Mouse (Mus musculus): ENCODE data around the gene Prkar1a. TPM values are rescaled to one million over a fixed set of nuclear protein-coding genes. Genes with fewer than 3 reads are reported as not detected.
"Not testable (repeated sequence)": the region's sequence is repeated elsewhere in the genome, so short reads cannot be mapped to it uniquely, and the experiment has no call there.

Gene Prkar1a
- total RNA-seq, 2 experiments from 2014 or later = 629 to 659 TPM

DNA sequence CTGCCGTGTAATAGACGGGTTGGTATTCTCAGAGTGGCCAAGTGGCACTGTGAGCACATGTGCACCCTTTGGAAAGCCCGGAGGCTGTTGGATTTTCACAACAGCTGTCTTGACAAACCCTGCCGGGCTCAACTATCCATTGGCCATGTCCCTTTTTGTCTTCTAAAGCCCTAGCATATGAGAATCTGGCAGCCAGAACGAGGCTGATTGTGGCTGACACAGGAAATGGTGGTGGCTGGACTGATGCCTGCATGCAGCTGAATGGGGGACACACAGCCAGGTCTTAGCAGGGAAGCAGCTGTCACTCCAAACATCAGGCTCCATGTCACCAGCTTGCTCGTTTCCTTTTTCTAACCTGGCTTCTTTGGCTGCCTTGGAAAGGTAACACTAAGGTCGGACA lies 695 bp upstream of the Prkar1a start:
- DNase-seq = peak; percentile 73

DNA sequence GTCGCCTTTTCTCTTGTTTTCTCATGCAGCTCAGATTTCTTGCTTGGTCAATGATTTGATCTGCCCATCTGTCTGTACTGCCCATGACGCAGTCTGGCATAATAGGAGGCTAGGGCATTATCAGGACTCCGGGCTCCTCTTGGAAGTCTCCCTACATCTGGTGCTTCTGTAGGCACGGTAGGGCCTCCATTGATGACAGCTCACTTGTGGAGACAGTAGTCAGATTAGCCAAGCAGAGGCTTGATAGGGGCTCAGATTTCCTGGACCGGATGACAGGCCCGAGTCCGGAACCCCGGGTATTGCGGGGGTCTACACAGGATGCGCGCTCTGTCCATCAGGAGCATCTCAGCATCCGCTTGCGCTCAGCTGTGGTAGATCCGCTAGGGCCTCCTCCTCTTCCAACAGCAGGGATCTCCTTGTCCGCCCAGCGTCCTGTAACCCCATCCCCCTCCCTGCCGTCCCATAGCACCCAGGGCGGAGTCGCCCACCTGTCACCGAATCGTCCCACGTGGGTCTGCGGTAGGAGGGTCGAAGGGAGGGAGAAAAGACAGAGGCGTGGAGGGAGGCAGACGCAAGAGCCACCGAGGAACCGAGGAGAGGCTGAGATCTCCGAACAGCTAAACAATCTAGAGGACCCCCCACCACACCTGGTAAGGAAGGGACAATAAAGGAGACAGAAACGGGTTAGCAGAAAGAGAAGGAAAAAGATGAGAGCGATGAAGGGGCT lies 933 bp downstream of the Prkar1a start:
- DNase-seq = peak; percentile 88

DNA sequence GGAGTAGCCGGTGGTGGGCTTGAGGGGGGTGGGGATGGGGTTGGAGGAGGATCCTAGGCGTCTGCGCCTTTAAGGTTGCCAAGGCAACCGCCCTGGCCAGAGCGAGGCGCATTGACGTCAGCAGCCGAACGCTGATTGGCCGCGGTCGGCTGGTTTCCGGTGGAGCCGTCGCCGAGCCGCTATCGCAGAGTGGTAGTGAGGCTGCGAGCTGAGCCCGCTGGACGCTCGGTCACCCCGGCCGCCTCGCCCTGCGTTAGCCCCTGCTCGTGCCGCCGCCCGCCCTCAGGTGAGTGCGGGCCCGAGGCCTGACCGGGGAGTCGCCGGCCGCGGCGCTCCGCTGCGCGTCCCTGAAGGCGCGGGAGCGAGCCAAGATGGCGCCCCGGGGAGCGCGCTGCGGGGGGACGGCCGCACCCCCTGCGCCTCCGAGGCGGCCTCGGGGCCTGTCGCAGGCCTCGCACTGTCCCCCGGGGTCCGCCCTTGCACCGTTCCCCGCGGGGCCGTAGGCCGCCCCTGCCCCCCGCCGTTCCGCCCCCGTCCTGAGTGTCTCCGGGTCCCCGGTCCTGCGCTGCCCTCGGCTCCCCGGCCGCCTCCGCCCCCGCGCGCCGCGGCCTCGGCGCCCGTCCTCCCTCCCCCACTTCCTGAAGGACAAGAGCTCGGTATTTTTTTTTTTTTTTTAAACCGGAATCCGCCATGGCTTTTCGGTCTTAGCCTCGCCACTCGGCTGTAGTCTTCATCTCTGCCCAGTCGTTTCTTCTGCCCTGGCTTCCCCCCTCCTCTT lies 1.8 kb downstream of the Prkar1a start:
- peak; percentile 94 for DNase-seq

DNA sequence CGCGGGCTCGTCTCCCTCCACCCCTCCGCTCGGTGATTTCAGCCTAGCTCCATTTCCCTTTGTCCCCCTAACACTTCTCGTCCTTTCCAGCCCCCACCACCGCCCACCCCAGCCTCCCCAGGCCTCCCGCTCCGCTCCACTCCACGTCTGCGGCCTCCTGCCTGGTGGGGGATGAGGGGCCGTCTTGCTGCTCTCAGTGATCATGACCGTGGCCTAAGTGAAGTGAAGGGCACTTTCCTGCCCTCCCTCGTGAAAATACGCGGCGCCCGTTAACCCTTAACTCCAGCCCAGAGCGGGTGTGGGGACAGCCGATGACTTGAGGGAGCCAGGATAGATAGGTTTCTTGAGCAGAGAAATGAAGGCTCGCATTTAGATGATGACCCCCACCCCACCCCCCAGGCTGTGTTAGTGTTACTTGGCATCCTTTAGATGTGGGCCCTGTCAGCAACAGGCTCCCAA lies 2.4 kb downstream of the Prkar1a start:
- DNase-seq = peak; percentile 54

DNA sequence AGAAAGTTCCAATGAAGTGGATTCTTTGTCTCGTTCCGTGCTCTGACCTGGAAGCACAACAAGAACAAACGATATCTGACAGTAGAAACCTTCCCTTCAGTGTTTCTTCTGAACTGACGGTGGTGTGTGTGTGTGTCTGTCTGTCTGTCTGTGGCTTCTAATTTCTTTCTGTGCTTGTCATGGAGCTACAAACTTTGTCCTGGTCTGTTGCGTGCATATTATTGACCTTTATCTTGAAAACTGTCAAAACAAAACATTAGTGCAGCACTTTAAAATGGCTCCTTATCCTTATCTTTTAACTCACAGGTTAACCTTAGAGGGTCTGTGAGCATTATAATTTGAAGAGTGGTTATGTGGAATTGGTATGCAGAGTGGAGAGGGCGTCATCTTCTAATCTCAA lies 3.3 kb downstream of the Prkar1a start:
- DNase-seq = no peak

DNA sequence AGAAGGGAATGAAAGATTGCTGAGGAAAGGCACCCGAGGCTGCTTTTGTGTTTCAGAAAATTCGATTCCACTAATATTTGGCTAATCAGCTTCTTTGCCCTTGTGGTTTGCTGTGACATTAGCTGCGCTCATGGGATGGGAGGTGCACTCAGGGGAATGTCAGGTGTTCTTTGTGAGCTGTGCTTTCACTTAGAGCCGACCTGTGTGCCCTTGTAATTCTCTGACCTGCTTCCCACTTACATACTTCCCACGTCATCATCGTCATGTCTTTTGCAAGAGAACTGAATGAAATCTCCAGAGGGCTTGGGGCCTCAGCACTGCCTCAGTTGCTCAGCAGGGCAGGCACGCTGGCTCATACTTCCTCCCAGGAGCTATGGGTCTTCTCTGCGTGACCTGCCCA lies 4.0 kb downstream of the Prkar1a start:
- no peak for DNase-seq

DNA sequence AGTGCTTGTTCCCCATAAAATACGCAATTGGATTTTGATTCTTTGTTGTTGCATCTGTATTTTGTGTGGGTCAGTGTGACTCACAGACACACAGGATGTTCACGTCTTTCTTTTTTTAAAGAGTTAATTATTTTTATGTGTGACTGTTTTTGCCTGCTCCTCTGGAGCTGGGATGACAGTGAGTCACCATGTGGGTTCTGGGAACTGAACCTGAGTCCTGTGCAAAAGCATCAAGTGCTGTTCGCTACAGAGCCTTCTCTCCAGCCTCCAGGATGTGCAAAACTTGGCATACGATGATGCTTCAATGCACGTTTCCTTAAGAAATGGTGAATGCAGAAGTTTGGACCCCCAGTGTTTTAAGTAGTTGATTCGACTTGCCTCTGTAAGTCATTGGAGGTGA lies 5.4 kb downstream of the Prkar1a start:
- DNase-seq = no peak

DNA sequence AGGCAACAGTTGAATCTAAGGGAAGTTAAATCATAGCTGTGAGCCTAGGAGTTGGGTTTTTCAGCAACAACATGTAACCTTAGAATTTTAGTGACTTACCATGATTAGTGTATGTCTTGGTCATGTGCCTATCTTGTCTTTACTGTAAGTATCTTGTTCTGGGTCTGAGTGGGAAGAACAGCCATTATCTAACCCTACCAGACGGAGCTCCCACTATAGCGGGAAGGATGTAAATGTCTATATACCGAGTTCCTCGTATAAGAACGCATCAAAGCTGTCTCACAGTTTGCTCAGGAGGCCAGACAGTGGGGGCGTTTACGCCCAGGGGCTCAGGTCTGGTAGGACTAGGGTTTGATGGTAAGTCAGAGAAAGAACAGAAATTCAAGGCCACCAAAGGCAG lies 7.0 kb downstream of the Prkar1a start:
- DNase-seq = no peak

DNA sequence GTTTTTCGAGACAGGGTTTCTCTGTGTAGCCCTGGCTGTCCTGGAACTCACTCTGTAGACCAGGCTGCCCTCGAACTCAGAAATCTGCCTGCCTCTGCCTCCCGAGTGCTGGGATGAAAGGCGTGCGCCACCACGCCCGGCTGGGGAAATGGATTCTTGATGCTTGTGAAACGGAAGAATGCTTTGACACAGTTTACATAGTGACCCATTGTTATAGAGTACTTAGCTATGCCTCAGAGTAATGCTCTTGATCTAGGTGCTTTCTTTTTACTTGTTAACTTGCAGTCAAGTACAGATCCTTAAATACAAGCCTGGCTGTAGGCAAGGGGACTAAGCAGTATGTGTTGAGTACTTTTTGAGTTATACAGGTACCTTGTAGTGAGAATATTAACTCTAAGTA lies 11.3 kb downstream of the Prkar1a start:
- DNase-seq = not testable (repeated sequence)

DNA sequence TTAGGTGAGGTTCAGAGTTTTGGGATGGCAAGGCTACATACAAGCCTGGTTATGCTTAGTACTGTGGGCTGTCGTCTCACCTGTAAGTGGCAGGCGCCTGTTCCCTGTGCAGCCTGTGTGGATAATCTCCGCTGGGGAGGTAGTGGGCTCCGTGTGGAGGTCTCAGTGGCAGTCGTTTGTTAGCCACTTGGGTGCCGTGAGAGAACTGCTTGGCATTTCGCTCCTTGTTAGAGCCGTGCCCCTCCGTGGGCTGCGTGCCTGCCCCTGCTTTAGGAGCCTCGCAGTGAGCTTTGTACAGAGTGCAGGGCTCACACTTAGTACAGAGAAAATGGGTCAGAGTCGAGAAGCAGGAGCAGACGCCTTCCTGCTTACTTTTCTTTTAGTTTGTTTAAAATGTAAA lies 15.1 kb downstream of the Prkar1a start:
- no peak for DNase-seq

DNA sequence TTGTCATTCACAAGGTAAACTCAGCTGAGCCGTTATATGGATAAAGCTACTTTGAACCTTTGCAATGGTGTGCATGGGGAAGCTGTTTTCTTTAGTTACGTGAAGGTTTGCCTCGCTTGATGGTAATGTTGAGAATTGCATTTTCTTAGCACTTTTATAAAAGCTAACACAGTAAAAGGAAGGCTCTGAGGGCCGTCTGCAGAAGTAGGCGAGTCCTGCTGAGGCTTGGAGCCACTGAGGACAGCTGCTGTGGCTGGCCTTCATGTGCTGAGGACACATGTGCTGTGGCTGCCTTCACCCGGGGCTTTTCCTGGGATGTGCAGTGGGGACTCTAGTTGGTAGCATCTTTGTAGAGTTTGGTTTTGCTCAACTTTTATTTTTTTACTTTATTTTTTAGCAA lies 16.2 kb downstream of the Prkar1a start:
- DNase-seq = no peak

DNA sequence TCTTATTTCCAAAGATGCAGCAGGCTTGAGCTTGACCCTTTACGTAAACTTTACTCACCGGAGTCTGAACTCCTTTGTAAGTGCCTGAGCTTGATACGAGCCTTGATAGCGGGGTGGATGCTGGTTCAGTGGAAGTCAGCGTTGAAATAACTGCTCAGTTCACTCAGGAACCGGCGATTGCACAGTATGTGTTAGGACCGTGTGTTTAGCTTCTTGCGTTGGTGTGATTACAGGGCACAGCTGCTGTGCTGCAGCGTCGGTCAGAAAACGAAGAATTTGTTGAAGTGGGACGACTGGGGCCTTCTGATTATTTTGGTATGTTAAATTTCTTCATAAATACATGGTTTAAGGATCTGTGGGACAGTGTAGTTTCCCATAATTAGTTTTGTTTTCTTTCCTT lies 17.2 kb downstream of the Prkar1a start:
- DNase-seq = no peak

DNA sequence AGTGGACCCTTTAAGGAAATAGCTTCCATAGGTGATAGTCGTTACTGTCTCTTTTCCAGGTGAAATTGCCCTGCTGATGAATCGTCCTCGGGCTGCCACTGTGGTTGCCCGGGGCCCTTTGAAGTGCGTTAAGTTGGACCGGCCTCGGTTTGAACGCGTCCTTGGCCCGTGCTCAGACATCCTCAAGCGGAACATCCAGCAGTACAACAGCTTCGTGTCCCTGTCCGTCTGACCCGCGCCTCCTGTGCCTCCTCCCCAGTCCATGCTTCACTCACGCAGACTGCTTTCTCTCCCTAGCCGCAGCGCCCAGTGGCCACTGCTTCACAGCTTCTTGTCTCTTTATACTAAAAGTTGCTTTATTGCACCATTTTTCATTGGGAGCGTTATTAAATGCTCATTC lies 18.2 kb downstream of the Prkar1a start:
- no peak for DNase-seq

DNA sequence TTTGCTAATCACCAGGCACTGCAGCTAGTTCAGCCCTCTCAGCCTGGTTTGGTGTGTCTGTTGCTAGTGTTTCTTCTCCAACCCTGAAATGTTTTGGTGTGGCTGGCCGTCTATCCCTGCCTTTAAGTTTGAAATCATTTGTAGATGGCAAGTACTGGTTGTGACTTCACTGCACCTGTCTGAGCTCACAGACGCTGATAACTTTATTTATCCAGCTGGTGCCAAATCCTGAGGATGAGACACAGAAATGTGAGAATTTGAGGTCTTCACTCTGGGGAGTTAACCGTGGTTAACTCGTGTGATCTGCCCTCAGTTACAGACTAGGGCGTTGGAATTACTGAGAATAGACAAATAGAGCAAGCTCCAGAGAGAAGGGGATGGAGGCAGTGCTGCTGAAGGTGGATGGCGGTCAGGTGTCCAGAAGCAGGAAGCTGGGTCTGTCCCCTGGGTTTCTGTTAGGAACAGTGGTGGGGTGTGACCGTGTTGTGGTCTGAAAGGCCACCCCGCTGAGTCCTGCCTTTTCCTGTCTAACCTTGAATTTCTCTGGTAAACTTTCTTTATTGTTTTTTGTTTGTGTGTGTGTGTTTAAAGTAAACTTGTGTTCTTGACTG lies 19.0 kb downstream of the Prkar1a start:
- DNase-seq = no peak

DNA sequence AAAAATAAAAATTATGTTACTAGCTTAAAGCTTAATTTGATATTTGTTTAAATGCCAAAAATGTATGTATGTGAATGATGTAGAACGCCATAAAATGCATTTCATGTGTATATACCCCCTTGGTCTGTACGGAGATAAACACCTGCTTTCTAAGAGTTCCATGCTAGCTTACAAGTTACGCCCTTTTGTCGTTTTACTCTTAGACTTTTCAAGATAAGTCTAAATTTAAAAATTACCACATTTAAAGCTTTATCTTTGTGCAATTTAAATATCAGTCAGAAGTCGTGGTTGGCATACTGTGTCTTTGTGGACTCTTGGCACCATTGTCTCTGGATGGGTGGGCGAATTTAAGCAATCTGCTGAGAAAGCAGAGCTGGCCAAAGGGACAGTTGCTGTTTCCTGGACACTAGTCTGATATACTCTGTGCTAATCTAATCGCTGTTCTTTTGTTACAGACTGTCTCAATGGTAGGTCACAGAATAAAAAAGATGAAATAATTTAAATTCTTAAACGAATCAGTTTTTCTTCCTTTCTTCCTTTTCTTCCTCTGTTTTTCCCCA lies 20.0 kb downstream of the Prkar1a start:
- DNase-seq = no peak

DNA sequence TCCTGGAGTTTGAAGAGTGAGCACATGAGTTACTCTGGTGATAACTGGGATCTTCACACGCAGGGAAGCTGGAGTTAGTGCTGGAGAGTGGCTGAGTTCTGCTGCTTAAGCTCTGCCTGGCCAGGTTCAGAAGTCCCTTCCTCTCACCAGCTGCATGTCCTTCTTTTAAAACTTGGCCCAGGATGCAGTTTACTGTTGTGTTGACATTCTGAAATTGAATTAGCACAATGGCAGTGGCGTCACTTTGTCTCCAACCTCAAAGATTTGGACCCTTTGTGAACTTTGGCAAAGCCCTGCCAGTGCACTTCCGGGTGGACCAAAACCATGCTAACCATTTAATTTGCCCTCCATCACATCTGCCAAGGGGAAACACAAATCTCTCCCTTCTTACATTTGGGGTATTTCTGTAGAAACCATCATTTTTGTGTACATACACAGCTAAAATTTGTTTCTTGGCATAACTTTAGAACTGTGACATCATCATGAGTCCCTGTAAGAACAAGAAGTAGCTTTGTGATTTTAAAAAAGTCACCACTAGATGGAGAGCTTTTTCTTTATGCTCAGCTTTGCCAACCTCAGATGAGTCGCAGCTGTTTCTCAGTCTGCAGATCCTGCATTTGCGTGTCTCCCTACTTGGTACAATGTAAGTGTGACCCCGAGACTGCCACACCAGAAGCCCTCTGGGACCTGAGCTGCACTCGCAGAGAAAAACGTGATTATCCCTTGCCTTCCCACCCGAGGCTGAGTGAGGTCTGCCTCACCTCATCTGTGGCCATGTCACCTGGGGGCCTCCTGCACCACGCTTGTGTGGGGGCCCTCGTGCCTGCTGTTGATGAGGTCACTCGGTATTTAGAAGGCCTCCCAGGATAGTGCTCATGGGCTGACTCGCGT lies 21.1 kb downstream of the Prkar1a start:
- DNase-seq = peak; percentile 47

DNA sequence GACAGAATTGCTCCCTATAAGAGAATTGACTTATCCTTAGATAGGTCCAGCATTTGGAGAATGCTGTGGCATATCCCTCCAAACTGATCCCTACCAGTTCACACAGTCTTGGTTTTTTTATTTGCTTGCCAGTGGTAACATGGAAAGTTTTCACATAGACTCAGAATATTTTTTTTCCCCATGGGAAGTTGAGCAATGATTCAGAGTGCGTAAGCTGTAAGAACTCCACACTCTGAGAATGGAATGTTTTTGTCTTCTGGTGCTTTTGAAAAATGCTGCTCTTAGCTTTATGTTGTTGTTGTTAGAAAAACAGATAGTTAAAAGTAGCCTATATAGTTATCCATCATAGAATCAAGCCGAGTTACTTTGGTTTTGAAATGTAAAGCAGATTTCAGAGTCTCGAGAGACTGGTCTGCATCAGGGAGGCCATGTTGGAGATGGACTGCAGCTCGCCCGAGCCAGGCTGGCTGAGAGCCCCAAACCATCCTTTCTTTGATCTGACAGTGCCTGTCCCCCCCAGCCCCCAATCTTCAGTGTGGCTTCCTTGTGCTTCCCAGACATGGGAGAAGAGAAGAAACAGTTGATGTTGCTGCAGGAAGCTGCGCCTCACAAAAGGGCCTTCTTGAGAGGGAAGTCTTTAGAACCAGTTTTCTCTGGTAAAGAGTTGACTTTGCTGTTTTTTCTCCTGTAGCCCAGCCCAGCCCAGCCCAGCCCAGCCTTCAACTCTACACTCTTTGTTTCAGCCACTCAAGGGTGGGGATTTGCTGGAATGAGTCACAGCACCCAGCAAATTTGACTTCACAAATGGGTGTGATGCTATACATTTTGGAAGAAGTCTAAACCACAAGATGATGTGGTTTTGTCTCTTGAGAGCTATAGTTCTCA lies 22.2 kb downstream of the Prkar1a start:
- no peak for DNase-seq

DNA sequence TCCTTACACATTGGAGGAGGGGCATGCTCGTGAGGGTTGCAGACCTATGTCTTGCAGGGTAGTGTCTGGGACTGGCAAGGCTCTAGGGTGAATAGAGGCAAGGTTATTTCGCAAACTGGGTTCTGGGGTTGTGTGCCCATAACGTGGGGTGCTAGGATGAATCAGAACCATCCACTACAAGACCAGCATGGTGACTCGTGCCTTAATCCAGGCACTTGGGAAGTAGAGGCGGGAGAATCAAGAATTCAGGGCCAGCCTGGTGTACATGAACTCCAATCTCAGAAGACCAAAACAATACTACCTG lies 22.8 kb downstream of the Prkar1a start:
- DNase-seq = no peak

DNA sequence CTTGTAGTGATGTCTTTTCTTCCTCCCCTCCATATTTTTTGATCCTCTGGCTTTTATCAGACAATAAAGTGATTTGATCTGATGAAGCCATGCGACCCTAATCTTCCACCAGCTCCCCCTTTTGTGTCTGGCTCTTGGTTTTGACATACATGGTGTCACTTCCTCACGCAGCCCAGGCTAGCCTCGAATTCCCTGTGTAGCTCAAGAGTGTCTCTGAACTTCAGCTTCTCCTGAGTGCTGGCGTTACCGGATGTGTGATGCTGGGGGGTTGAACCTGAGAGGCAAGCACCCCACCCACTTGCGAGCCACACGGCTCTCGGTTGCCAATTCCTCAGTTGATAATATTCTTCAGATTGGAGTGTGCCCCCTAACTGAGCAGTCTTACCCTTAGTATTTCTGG lies 23.2 kb downstream of the Prkar1a start:
- no peak for DNase-seq

DNA sequence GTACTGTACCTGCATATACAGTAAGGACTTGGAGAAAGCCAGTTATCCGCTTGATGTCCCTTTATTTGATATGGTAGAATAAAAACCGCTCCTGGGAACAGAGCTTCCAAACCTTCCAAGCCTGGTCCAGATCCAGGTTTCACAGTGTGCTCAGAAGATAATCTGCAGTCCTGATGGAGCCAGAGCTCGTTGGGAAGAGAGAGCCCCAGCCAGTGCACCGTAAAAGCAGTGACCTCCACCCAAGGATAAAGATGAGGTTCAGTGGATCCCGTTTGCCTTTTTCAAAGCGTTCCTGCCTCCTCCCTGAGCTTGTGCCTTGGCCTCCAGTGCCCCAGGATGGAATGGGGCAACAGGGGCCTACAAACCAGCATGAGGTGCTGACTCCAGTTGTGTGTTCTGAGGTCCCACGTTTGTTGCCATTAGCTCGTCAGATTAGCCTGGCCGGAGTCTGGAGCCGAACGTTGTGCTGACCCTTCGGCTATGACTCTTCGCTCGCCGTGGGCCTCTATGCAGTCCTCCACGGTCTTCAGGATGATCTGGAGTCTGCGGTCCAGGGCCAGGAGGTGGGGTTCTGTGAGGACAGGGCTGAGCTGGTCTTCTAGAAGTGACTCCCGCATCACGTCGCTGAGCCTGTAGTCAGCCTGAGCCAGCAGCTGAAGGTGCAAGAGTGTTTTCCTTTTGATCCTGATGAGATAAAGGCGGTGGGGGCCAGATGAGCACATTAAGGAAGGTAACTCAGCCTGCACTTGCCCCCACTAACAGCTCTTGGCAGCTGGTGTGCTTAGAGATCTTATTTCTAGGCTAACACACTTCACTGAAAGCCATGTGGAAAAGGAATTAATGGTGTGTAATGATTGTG lies 23.9 kb downstream of the Prkar1a start:
- DNase-seq = peak; percentile 41

Data from heart, postnatal 4 days (tissue).